Mouse (Mus musculus) adrenal gland, postnatal 25 days (tissue): ENCODE results near the gene Gpa33. TPM values are rescaled to one million over a fixed set of nuclear protein-coding genes. Genes with fewer than 3 reads are reported as not detected.
"Not testable (repeated sequence)": the region's sequence is repeated elsewhere in the genome, so short reads cannot be mapped to it uniquely, and the experiment has no call there.

Experiments
- DNase-seq: peaks from one replicate; pipeline ENCODE4 v3.0.0; 2021; ENCODE audit warnings: mixed read lengths
- total RNA-seq: library from RNA; stranded (reverse); gene quantifications from 2 replicates; pipeline ENCODE4 v1.2.3, GENCODE M21; 2021

Gpa33 gene
- total RNA-seq, 1 experiment from 2014 or later, result 0.30 TPM

GRCm38 (mm10) chr1:166135091-166135740 lies 5.2 kb downstream of the Gpa33 start:
- no peak for DNase-seq

GRCm38 (mm10) chr1:166137244-166137938 lies 7.4 kb downstream of the Gpa33 start:
- peak; percentile 57 for DNase-seq

GRCm38 (mm10) chr1:166138136-166138535 lies 8.1 kb downstream of the Gpa33 start:
- peak; percentile 64 for DNase-seq

- no peak for DNase-seq
These were observed 9.1 kb downstream of the Gpa33 start for GRCm38 (mm10) chr1:166139113-166139512.

GRCm38 (mm10) chr1:166139620-166140184 lies 9.7 kb downstream of the Gpa33 start:
- DNase-seq, result no peak

GRCm38 (mm10) chr1:166141868-166142267 lies 11.8 kb downstream of the Gpa33 start:
- DNase-seq, result not testable (repeated sequence)

- no peak for DNase-seq
These were observed 12.3 kb downstream of the Gpa33 start for GRCm38 (mm10) chr1:166142369-166142768.

- DNase-seq, result no peak
These were observed 16.6 kb downstream of the Gpa33 start for GRCm38 (mm10) chr1:166146626-166147025.

GRCm38 (mm10) chr1:166147657-166148056 lies 17.6 kb downstream of the Gpa33 start:
- DNase-seq, result no peak

GRCm38 (mm10) chr1:166149441-166149840 lies 19.4 kb downstream of the Gpa33 start:
- DNase-seq, result no peak

GRCm38 (mm10) chr1:166150035-166150434 lies 20.0 kb downstream of the Gpa33 start:
- no peak for DNase-seq

- no peak for DNase-seq
These were observed 21.3 kb downstream of the Gpa33 start for GRCm38 (mm10) chr1:166151341-166151740.

GRCm38 (mm10) chr1:166152034-166152433 lies 22.0 kb downstream of the Gpa33 start:
- no peak for DNase-seq

GRCm38 (mm10) chr1:166153351-166154120 lies 23.5 kb downstream of the Gpa33 start:
- peak; percentile 92 for DNase-seq

- peak; percentile 78 for DNase-seq
These were observed 24.4 kb downstream of the Gpa33 start for GRCm38 (mm10) chr1:166154162-166155112.

- no peak for DNase-seq
These were observed 25.1 kb downstream of the Gpa33 start for GRCm38 (mm10) chr1:166155113-166155494.

GRCm38 (mm10) chr1:166157712-166158111 lies 27.7 kb downstream of the Gpa33 start:
- DNase-seq, result no peak

GRCm38 (mm10) chr1:166158664-166159063 lies 28.6 kb downstream of the Gpa33 start:
- DNase-seq, result no peak

GRCm38 (mm10) chr1:166160111-166160510 lies 30.1 kb downstream of the Gpa33 start:
- no peak for DNase-seq

- peak; percentile 76 for DNase-seq
These were observed 30.8 kb downstream of the Gpa33 start for GRCm38 (mm10) chr1:166160569-166161445.

GRCm38 (mm10) chr1:166164580-166164979 lies 34.5 kb downstream of the Gpa33 start:
- no peak for DNase-seq
